Mouse (Mus musculus): ENCODE results near the gene Lmnb2.

DNA sequence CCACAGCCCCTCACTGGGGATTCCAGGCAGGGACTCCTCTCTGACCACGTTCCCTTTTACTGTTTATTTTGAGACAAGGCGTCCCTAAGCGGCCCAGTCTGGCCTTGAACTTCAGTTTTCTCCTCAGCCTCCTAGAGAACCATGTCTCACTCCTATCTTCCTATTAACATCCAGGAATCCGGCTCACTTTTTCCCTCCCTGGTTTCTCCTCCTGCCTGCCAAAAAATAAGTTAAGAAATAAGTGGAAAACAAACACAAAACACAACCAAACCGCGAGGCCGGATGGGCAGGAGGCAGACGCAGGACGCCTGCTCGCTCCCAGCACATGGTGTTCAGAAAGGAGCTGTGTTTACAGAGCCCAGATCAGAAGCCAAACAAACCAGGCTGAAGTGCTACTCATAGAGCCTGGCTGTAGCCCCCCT lies 44.0 kb upstream of the Lmnb2 start:
- no peak for TF ChIP-seq CTCF (IDR thresholded peaks at IDR 0.05; ENCODE audit: borderline replicate concordance, control insufficient read depth, extremely low read depth, insufficient read depth, low read length, poor library complexity)
- no peak for TF ChIP-seq POLR2A (IDR thresholded peaks at IDR 0.05; ENCODE audit: control insufficient read depth, extremely low read depth, insufficient read depth, low read length, poor library complexity)

Measured in thymus, adult 2 months (tissue).